Mouse (Mus musculus) kidney, adult 2 months (tissue): ENCODE results near the gene Tlk2. TPM values are rescaled to one million over a fixed set of nuclear protein-coding genes. Genes with fewer than 3 reads are reported as not detected.
A peak's percentile ranks its signal among the peaks of the same experiment; 100 is the strongest.

Source experiments
- DNase-seq: peaks from one replicate; pipeline ENCODE4 v3.0.0; 2021
- H3K27ac ChIP-seq: fragments of 200-500 bp; 2 replicates; pipeline ENCODE4 v1.5.1; 2012; ENCODE audit warnings: low read depth, low read length, control low read depth, inconsistent platforms; ENCODE audit not compliant: insufficient read depth
- H3K27me3 ChIP-seq: fragments of 200-500 bp; replicated peaks from 2 replicates; pipeline ENCODE4 v1.6.1; 2012; ENCODE audit warnings: mild to moderate bottlenecking, moderate library complexity, low read length, inconsistent platforms; ENCODE audit not compliant: control insufficient read depth, insufficient read depth
- H3K36me3 ChIP-seq: fragments of 200-500 bp; 2 replicates; pipeline ENCODE4 v1.6.1; 2012; ENCODE audit warnings: mild to moderate bottlenecking, moderate library complexity, low read length, inconsistent platforms; ENCODE audit not compliant: control insufficient read depth, insufficient read depth
- H3K4me1 ChIP-seq: fragments of 200-500 bp; 2 replicates; pipeline ENCODE4 v1.6.1; 2011; ENCODE audit warnings: low read length; ENCODE audit not compliant: control insufficient read depth, insufficient read depth
- H3K4me3 ChIP-seq: fragments of 200-500 bp; 2 replicates; pipeline ENCODE4 v1.5.1; 2011; ENCODE audit warnings: mild to moderate bottlenecking, low read depth, low read length, control low read depth; ENCODE audit not compliant: insufficient read depth
- CTCF ChIP-seq: fragments of 200-500 bp; conservative IDR thresholded peaks from 2 replicates; pipeline ENCODE4 v1.5.1; 2011; ENCODE audit warnings: low read depth, mild to moderate bottlenecking, control low read depth, low read length, moderate library complexity, mixed read lengths; ENCODE audit not compliant: insufficient read depth, insufficient read length
- POLR2A ChIP-seq: fragments of 200-500 bp; IDR thresholded peaks from one replicate; pipeline ENCODE4 v1.6.1; 2011; ENCODE audit warnings: low read depth, low read length, control low read depth
- WGBS: fragments of 180-500 bp; shearing (Covaris S2); methylation state at CpG from one replicate; pipeline ENCODE4 v1.1.7; 2018; 5-methylcytosine and 5-hydroxymethylcytosine counted together
- polyA plus RNA-seq: library from polyadenylated mRNA; depleted of rRNA; stranded (reverse); fragments of >200 nt; gene quantifications from 2 replicates; pipeline ENCODE4 v1.2.3, GENCODE M21; 2012

Gene Tlk2
- polyA plus RNA-seq, 1 experiment: 15.4 TPM

- Histone ChIP-seq H3K4me3 (no peak overlapping the region), H3K27ac (no peak overlapping the region), H3K36me3 (no peaks in the 10 kb centered on the region), H3K4me1 (peaks cover 16% of the 10 kb centered on the region), H3K27me3 (no peaks in the 10 kb centered on the region)
- TF ChIP-seq POLR2A (no peak), CTCF (no peak)
- peak; percentile 76 for DNase-seq
- 30% methylated on average over 12 of the region's 12 CpGs for WGBS
These were observed 25.4 kb upstream of the Tlk2 start for GRCm38 (mm10) chr11:105153068-105153833.

- peak overlapping the region; percentile 67; the same call in 1 of the 2 replicates for H3K27ac ChIP-seq
These were observed 22.7 kb upstream of the Tlk2 start for GRCm38 (mm10) chr11:105155915-105156314.

GRCm38 (mm10) chr11:105156748-105157267 lies 21.8 kb upstream of the Tlk2 start:
- DNase-seq: peak; percentile 17
- H3K27ac ChIP-seq: peak overlapping the region; percentile 48; the same call in 1 of the 2 replicates
- TF ChIP-seq POLR2A (no peak), CTCF (no peak)
- H3K4me3 ChIP-seq: no peak overlapping the region
- 80% methylated on average over 19 of the region's 19 CpGs for WGBS
- H3K36me3 ChIP-seq: no peaks in the 10 kb centered on the region
- H3K4me1 ChIP-seq: peaks cover 16% of the 10 kb centered on the region
- no peaks in the 10 kb centered on the region for H3K27me3 ChIP-seq

More at GRCm38 (mm10) chr11:105155915-105156314, 22.7 kb upstream of the Tlk2 start:
- peak; percentile 84 for DNase-seq
- Histone ChIP-seq H3K4me1 (peaks cover 16% of the 10 kb centered on the region), H3K36me3 (no peaks in the 10 kb centered on the region), H3K4me3 (no peak overlapping the region), H3K27me3 (no peaks in the 10 kb centered on the region)
- whole genome bisulfite sequencing: 42% methylated on average over 4 of the region's 4 CpGs
- no peak for TF ChIP-seq POLR2A
- no peak for TF ChIP-seq CTCF

GRCm38 (mm10) chr11:105158047-105158446 lies 20.6 kb upstream of the Tlk2 start:
- peak; percentile 61 for DNase-seq

GRCm38 (mm10) chr11:105159673-105160360 lies 18.8 kb upstream of the Tlk2 start:
- no peaks in the 10 kb centered on the region for H3K27me3 ChIP-seq
- H3K36me3 ChIP-seq: no peaks in the 10 kb centered on the region
- DNase-seq: peak; percentile 15
- TF ChIP-seq POLR2A (no peak), CTCF (no peak)
- no peak overlapping the region for H3K27ac ChIP-seq
- WGBS: 52% methylated on average over 6 of the region's 6 CpGs
- H3K4me3 ChIP-seq: no peak overlapping the region
- peaks cover 6% of the 10 kb centered on the region for H3K4me1 ChIP-seq

More at GRCm38 (mm10) chr11:105158047-105158446, 20.6 kb upstream of the Tlk2 start:
- no peaks in the 10 kb centered on the region for H3K27me3 ChIP-seq
- no peak for TF ChIP-seq POLR2A
- no peak overlapping the region for H3K4me3 ChIP-seq
- no peak overlapping the region for H3K27ac ChIP-seq
- H3K4me1 ChIP-seq: peaks cover 16% of the 10 kb centered on the region
- H3K36me3 ChIP-seq: no peaks in the 10 kb centered on the region

GRCm38 (mm10) chr11:105161411-105161810 lies 17.2 kb upstream of the Tlk2 start:
- Histone ChIP-seq H3K36me3 (no peaks in the 10 kb centered on the region), H3K27ac (no peak overlapping the region), H3K27me3 (no peaks in the 10 kb centered on the region), H3K4me3 (no peak overlapping the region), H3K4me1 (peaks cover 6% of the 10 kb centered on the region)
- 96% methylated on average over 2 of the region's 2 CpGs for WGBS
- TF ChIP-seq POLR2A: no peak
- no peak for TF ChIP-seq CTCF
- DNase-seq: no peak
